Mouse (Mus musculus) midbrain, postnatal 0 days (tissue): ENCODE data around the gene Cers6. TPM values are rescaled to one million over a fixed set of nuclear protein-coding genes. Genes with fewer than 3 reads are reported as not detected.

Experiments
- ATAC-seq: fragments of 200-750 bp; cut with Nextera tagmentation; 2 replicates; pipeline ENCODE4 v1.8.0; 2017; ENCODE audit warnings: moderate number of reproducible peaks, mild to moderate bottlenecking, moderate TSS enrichment, moderate library complexity; ENCODE audit not compliant: low FRiP score
- DNase-seq: peaks from one replicate; pipeline ENCODE4 v3.0.0-alpha.2; 2015; ENCODE audit warnings: low spot score
- H3K27ac ChIP-seq: fragments of 300-500 bp; sonication (generic); 2 replicates; pipeline ENCODE4 v1.5.1; 2014; ENCODE audit warnings: low read depth, mild to moderate bottlenecking, low read length, mixed read lengths
- H3K27me3 ChIP-seq: fragments of 300-500 bp; sonication (generic); 2 replicates; pipeline ENCODE4 v1.6.1; 2014; ENCODE audit warnings: low read length, control low read depth, mixed read lengths; ENCODE audit not compliant: insufficient read depth
- H3K36me3 ChIP-seq: fragments of 300-500 bp; sonication (generic); 2 replicates; pipeline ENCODE4 v1.6.1; 2014; ENCODE audit warnings: low read length, control low read depth, mixed read lengths; ENCODE audit not compliant: insufficient read depth
- H3K4me1 ChIP-seq: fragments of 300-500 bp; sonication (generic); 2 replicates; pipeline ENCODE4 v1.6.1; 2014; ENCODE audit warnings: mild to moderate bottlenecking, control low read depth, antibody characterized with exemption, low read length, mixed read lengths; ENCODE audit not compliant: insufficient read depth
- H3K4me2 ChIP-seq: fragments of 300-500 bp; sonication (generic); 2 replicates; pipeline ENCODE4 v1.6.1; 2014; ENCODE audit warnings: low read depth, mild to moderate bottlenecking, low read length, mixed read lengths; ENCODE audit not compliant: poor library complexity, severe bottlenecking
- H3K4me3 ChIP-seq: fragments of 300-500 bp; sonication (generic); 2 replicates; pipeline ENCODE4 v1.5.1; 2014; ENCODE audit warnings: low read depth, mild to moderate bottlenecking, low read length, moderate library complexity
- H3K9ac ChIP-seq: fragments of 300-500 bp; sonication (generic); replicated peaks from 2 replicates; pipeline ENCODE4 v1.6.1; 2014; ENCODE audit warnings: mild to moderate bottlenecking, low read length, moderate library complexity, mixed read lengths; ENCODE audit not compliant: poor library complexity, severe bottlenecking
- H3K9me3 ChIP-seq: fragments of 300-500 bp; sonication (generic); 2 replicates; pipeline ENCODE4 v1.6.1; 2016; ENCODE audit warnings: low read length, control low read depth
- CTCF ChIP-seq: IDR thresholded peaks from 2 replicates; pipeline ENCODE4 v1.5.1; 2016; ENCODE audit warnings: antibody characterized with exemption, mild to moderate bottlenecking
- WGBS: fragments of 180-500 bp; shearing (Covaris S2); extraction: QIAGEN DNeasy Blood & Tissue Kit; methylation state at CpG from one replicate; pipeline ENCODE4 v1.1.7; 2014; 5-methylcytosine and 5-hydroxymethylcytosine counted together
- polyA plus RNA-seq: library from polyadenylated mRNA; unstranded; fragments of >200 nt; fragmentation: Nextera tagmentation; extraction: Ambion mirVana; gene quantifications from 2 replicates; pipeline ENCODE4 v1.2.1, GENCODE M21; 2015
- total RNA-seq: library from RNA; depleted of rRNA; stranded (reverse); fragments of >200 nt; gene quantifications from 2 replicates; pipeline ENCODE4 v1.2.3, GENCODE M21; 2014

Cers6 gene
- total and polyA plus RNA-seq, 2 experiments from 2014 or later, result 29.8 to 57.1 TPM

DNA sequence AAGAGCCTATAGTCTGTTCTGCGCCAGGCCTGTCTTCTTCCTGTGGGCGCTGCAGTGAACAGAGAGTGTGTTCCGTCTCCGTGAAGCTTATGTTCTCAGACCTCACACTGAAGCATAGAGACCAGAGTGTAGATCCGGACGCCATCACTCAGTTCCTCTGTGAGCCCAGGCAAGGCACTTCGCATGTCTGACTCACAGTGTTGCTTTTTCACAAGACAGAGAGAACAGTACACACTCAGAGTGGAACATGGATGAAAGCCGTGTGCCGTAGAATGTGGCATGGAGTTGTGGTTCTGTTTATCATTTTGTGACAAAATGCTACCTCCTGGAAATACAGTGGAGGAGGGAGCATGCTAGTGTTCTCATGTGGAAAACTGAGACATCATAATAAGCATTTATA lies 120.1 kb downstream of the Cers6 start:
- Histone ChIP-seq H3K27me3 (no peaks in the 10 kb centered on the region), H3K36me3 (no peaks in the 10 kb centered on the region), H3K9ac (no peak overlapping the region), H3K4me2 (no peak overlapping the region), H3K4me1 (peaks cover 18% of the 10 kb centered on the region), H3K4me3 (no peak overlapping the region), H3K9me3 (no peaks in the 10 kb centered on the region), H3K27ac (no peak overlapping the region)
- no peak for TF ChIP-seq CTCF
- whole genome bisulfite sequencing, result 81% methylated on average over 9 of the region's 9 CpGs
- ATAC-seq, result no peak
- DNase-seq, result no peak

DNA sequence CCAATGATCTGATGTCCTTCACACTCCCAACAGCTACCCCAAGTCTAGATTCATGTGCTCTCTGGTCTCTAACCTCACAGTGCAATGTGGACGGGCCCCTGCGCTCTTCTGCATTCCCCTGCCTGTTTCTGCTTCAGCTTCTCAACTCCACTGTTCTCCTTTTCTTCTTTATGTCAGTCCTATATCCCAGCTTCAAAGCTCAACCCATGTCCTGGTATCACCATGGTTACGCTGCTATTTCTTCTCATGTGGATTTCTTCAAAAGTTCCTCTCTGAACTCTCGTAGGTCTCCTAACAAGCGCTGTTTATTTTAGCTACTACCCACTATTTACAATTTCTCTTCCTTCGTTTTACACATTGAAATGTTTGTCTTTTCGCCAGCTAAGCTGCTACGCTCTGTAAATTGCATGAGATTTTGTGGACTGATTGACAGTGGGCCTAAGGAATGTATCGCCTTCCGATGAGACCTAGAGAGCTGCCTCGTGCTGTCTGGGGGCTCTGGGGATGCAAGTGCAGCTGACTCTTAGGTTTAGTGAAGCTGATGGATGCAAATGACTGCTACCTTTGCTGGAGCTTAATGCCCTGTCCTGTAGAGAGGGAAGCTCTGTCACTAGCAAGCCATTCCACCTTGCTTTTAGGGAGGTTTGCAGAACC lies 120.6 kb downstream of the Cers6 start:
- H3K27me3 ChIP-seq, result no peaks in the 10 kb centered on the region
- peak overlapping the region; percentile 32; the same call in 1 of the 2 replicates for H3K27ac ChIP-seq
- peaks cover 18% of the 10 kb centered on the region for H3K4me1 ChIP-seq
- no peaks in the 10 kb centered on the region for H3K9me3 ChIP-seq
- no peaks in the 10 kb centered on the region for H3K36me3 ChIP-seq
- 31% methylated on average over 11 of the region's 11 CpGs for WGBS
- 0 out of 2 replicates have a peak overlapping the region, but pooled peaks have one; percentile 5 for H3K4me2 ChIP-seq
- ATAC-seq, result 0 out of 2 replicates have a peak, but pooled peaks have one; percentile 27
- no peak for DNase-seq
- no peak overlapping the region for H3K9ac ChIP-seq
- no peak for TF ChIP-seq CTCF
- no peak overlapping the region for H3K4me3 ChIP-seq

DNA sequence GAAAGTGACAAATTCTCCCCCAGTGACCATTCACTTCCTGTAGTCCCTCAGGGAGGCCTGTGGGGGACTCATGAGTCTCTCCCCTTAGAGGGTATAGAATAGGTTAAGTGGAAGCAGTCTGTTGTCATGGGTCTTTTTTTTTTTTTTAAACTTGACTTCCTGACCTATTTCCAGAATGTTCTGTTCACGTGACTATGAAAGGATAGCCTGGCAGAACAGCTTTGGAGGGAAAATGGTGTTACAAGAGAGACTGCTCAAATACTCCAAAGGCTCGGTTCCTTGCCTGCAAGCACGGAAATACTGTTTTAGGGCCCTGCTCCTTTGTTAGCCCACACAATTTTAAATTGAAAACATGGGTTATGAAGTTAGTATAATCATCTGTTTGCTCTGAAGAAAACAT lies 121.7 kb downstream of the Cers6 start:
- no peak overlapping the region for H3K27ac ChIP-seq
- TF ChIP-seq CTCF, result no peak
- H3K9ac ChIP-seq, result no peak overlapping the region
- no peak for ATAC-seq
- H3K4me1 ChIP-seq, result peaks cover 18% of the 10 kb centered on the region
- no peak overlapping the region for H3K4me2 ChIP-seq
- 83% methylated on average over 3 of the region's 3 CpGs for WGBS
- no peaks in the 10 kb centered on the region for H3K9me3 ChIP-seq
- no peak for DNase-seq
- H3K4me3 ChIP-seq, result no peak overlapping the region
- no peaks in the 10 kb centered on the region for H3K36me3 ChIP-seq
- H3K27me3 ChIP-seq, result no peaks in the 10 kb centered on the region

DNA sequence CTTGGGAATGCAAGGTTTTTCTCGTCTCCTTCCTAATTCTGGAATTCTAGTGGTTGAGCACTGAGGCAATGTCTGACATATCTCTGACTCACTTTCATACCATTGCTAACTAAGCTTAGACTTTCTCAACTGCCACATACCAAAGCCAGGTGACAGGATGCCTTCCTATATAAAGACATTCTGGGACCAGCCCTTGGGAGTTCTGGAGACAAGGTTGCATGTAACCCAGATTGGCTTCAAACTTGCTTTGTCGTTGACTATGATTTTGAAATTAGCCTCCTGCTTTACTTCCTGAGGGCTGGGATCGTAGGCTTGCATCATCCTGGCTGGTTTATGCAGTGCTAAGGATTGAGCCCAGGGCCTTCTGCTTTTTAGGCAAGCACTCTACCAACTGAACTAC lies 122.2 kb downstream of the Cers6 start:
- no peaks in the 10 kb centered on the region for H3K27me3 ChIP-seq
- TF ChIP-seq CTCF, result no peak
- H3K4me3 ChIP-seq, result no peak overlapping the region
- no peak for DNase-seq
- WGBS, result 85% methylated on average over 3 of the region's 3 CpGs
- no peak overlapping the region for H3K9ac ChIP-seq
- no peak for ATAC-seq
- peaks cover 18% of the 10 kb centered on the region for H3K4me1 ChIP-seq
- H3K36me3 ChIP-seq, result no peaks in the 10 kb centered on the region
- H3K4me2 ChIP-seq, result no peak overlapping the region
- no peak overlapping the region for H3K27ac ChIP-seq
- no peaks in the 10 kb centered on the region for H3K9me3 ChIP-seq

DNA sequence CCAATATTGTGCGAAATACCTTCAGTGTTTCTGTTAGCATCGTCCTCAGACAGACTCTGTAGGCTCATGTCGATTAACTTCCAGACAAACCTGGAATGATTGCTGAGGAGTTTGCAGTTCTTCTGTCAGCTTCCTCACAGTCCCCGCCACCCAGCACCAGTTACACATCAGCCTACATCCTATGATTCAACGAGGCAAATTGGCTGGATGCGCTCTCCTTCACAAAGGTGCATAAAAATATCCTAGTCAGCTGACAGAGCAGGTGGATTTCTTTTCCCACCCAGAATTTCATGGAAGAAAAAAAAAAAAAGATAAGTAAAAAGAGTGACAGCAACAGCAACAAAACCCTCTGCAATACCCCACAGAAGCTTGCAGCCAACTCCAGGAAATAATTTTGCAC lies 127.9 kb downstream of the Cers6 start:
- TF ChIP-seq CTCF, result no peak
- WGBS, result 90% methylated on average over 6 of the region's 6 CpGs
- H3K27me3 ChIP-seq, result no peaks in the 10 kb centered on the region

DNA sequence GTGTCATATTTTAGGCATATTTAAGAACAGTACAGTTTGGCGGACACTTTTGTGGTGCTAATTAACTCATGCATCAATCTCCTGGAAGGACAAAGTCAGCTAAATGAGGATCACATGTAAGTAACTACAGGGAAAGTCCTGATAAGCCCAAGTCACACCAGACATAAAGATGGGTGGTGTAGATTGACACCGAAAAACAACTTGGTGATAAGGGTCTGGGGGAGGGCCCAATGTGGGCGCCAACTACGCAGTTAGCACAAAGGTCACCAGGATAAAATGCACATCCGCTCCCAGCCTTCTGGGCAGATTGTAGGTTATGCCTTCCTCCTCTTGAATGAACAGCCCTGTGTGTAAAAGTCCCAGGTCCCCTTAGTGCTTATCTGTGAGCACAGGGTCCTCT lies 131.4 kb downstream of the Cers6 start:
- Histone ChIP-seq H3K4me3 (no peak overlapping the region), H3K4me2 (no peak overlapping the region), H3K9ac (no peak overlapping the region), H3K9me3 (no peaks in the 10 kb centered on the region), H3K4me1 (no peaks in the 10 kb centered on the region), H3K27me3 (no peaks in the 10 kb centered on the region), H3K27ac (no peak overlapping the region), H3K36me3 (no peaks in the 10 kb centered on the region)
- TF ChIP-seq CTCF, result no peak
- WGBS, result 98% methylated on average over 5 of the region's 5 CpGs
- DNase-seq (no peak), ATAC-seq (no peak)

More for the DNA sequence above, 127.9 kb downstream of the Cers6 start:
- DNase-seq (no peak), ATAC-seq (no peak)
- Histone ChIP-seq H3K4me1 (0 out of 2 replicates have a peak, but pooled peaks cover 2% of the 10 kb centered on the region), H3K9ac (no peak overlapping the region), H3K27ac (no peak overlapping the region), H3K36me3 (no peaks in the 10 kb centered on the region), H3K9me3 (no peaks in the 10 kb centered on the region), H3K4me2 (no peak overlapping the region), H3K4me3 (no peak overlapping the region)
